Mouse (Mus musculus) naive thymus-derived CD4-positive, alpha-beta T cell, adult 2 months (primary cell): ENCODE results near the gene Gm12830.

Experiments
- DNase-seq: peaks from one replicate; pipeline ENCODE4 v3.0.0-alpha.2; 2011; ENCODE audit warnings: low read depth

The Gm12830 gene

DNA sequence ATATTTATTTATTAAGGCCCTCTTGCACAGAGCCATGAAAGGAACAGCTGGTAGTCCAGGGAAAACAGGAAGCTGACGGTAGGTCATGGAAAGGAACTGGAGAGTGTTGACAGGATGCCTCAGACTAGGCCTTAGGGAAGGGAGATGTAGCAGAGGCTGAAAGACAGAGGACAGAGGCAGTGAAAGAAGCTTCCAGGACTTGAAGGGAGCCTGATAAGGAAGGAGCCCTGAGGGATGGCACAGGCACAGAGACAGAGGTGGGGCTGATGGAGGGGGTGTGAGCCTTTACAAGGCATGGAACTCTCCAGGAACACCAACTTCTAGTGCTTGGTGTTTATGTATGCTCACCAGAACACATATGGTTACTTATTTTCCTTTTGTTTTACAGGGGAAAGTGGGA lies 23.1 kb downstream of the Gm12830 start:
- no peak for DNase-seq

DNA sequence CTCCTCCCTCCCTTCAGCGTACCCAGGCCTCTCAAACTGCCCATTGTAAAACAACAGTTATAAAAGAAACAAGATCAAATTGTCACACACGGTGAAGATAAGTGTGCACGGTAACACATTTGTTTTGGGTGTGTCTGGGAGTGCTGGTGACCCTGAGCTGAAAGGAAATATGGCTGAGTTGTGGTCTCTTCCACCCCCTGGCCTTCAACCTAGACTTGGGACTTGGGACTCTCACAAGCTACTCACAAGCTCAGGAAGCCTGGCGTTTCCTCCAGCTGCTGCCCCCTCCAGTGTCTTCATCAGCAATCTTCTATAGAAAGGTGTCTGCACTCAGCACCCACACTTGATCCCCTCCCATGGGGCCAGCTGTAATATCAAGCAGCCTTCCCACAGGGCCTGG lies 24.1 kb downstream of the Gm12830 start:
- DNase-seq, result no peak

GRCm38 (mm10) chr4:114846723-114847122 lies 25.2 kb downstream of the Gm12830 start:
- DNase-seq, result no peak

GRCm38 (mm10) chr4:114853968-114854367 lies 32.4 kb downstream of the Gm12830 start:
- no peak for DNase-seq

- no peak for DNase-seq
These were observed 36.9 kb downstream of the Gm12830 start for GRCm38 (mm10) chr4:114858426-114858825.

DNA sequence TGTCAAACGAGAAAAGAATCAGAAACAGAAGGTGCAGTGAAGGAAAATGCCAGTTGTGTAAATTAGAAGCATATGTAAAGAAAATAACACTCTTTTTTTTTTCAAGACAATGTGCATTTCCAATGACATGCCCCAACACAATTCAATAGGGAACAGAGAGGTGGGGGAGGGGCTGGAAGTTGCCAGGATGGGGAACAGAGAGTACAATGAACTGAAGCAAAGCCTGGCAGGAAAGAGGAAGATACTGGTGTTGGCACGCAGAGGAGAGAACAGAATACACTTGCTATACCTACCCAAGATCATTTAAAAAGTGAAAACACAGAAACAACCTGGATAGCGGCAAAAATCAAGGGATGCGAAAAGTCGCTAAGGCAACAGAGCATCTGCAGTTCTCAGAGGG lies 41.6 kb downstream of the Gm12830 start:
- DNase-seq, result no peak

- DNase-seq, result no peak
These were observed 48.4 kb downstream of the Gm12830 start for GRCm38 (mm10) chr4:114869765-114870490.

DNA sequence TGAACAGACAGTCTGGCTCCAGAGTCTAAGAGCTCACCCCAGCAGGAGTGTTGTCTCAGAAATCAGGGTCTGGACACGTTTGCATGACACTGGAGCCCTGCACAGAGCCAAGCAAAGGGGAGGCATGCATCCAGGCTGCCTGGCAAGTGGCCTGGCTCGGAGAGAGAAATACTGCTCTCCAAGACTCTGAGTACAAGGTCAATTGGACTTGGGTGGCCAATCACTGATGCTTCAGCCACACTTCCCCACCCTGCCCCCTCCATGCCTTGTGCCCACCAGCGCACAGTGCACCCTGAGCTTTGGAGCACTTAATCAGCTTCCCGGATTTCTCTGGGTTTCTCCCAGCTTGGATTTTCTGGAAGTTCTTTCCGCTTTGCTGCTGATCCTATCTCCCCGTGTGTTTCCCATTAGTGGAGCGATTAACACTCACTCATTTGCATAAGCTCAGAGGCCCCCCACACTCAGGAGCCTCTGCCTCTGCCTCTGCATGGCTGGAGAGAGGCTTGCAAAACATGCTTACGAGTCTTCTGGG lies 55.0 kb downstream of the Gm12830 start:
- DNase-seq, result no peak

DNA sequence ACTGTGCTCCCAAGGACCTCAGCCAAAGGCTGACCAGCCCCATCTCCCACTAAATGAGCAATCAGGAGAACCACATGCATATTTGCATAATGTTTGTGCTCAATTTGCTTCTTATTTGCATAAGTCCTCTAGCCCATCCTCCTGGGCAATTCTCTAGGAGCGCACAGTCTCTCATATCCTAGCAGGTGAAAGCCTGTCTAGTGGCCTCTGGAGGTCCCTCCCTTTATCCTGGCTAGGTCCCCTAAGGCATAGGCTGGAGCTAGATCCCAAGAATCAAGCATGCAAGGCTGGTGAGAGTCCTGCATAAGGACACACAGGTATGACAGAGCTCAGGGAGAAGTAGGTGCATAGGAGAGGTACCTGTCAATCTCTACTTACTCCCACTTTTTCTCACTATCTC lies 60.7 kb downstream of the Gm12830 start:
- DNase-seq, result no peak

GRCm38 (mm10) chr4:114897853-114898252 lies 76.3 kb downstream of the Gm12830 start:
- DNase-seq, result peak; percentile 22

GRCm38 (mm10) chr4:114899885-114900284 lies 78.4 kb downstream of the Gm12830 start:
- DNase-seq, result no peak

DNA sequence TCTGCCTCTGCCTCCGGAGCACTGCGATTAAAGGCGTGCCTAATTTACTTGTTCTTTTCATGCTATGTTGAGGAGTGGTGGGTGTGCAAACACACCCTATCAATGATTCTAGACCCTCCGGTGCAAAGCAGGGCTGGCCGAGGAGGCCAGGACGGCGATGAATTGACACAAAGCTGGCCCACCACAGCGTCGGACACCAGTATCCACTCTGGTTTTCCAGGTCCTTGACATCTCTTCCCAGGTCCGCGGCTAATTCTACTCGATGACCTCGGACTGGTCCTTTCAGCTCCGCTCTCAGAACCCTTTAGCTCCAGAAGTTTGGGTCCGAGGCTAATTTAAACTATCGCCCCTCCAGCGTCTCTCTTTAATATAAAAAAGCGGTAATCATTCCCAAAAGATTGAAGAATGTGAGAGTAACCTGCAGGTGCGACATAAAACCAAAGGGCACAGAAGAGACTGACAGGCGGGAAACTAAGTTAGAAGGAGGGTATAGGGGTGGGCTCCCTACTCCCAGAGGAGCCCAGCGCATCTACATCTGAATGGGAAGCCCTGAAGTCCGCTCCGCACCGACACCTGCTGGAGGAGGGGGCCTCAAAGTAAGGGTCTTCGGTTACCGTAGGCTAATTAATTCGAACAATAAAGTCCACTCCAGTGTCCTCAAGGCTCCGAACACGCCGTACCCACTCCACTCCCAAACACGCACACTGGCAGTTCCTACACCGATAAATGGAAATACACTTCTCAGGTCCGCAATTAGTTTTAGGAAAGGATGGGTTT lies 79.5 kb downstream of the Gm12830 start:
- no peak for DNase-seq

DNA sequence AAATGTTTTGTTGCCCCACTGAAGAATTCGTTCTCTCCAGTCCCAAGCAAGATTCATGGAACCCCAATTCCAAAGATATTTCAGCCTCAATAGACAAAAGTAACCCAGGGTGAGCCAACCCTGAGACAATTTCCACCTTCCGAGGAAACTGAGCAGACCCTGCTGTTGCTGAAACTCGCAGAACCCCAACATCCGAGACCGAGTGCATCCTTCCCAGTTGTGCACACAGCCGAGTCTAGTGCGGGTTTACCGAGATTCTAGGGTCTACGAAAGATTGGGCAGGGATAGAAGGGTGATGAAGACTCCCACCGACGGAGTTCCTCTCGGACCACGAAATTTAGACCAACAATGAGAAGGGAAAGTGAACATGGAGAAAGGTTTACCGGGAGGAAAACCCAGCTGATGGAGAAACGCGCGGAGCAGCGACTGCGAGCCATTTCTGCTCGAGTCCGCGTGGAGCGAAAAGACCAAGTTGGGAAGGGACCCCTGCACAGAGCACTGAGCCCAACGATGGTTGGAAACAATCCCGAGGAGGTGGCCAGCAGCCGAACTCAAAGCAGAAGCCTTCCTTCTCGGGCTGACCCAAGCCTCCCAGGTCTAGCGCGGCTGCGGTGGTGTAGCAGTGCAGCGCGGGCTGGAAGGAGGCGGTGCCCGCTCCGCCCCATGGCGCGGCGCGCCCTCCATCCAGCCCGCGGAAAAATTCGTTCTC lies 80.3 kb downstream of the Gm12830 start:
- DNase-seq, result peak; percentile 21

GRCm38 (mm10) chr4:114902641-114903421 lies 81.3 kb downstream of the Gm12830 start:
- DNase-seq, result peak; percentile 14

DNA sequence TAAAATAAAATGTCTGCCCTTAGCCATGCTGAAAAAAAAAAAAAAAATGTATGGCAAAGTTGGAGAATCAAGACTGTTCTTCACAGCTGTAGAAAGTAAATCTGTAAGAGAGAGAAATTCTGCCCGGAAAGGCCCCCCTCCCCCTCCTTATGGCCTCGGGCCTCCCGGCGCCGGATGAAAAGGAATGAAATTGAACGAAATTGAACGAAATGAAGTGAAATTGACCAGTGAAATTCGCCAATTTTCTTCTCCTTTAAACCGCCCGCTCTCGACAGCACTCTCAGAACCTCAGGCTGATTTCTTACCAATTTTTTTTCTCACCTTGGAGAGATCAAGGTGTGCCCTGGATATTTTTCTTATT lies 81.9 kb downstream of the Gm12830 start:
- DNase-seq, result peak; percentile 26

GRCm38 (mm10) chr4:114905501-114905900 lies 84.0 kb downstream of the Gm12830 start:
- DNase-seq, result no peak
